Mouse (Mus musculus) forebrain, embryonic 14.5 days (tissue): Measurements from ENCODE around the gene Tigit. TPM values are rescaled to one million over a fixed set of nuclear protein-coding genes. Genes with fewer than 3 reads are reported as not detected.

ENCODE experiments used
- ATAC-seq: fragments of 200-750 bp; cut with Nextera tagmentation; 2 replicates; pipeline ENCODE4 v1.8.0; 2017; ENCODE audit warnings: mild to moderate bottlenecking, moderate library complexity
- DNase-seq: peaks from one replicate; pipeline ENCODE4 v3.0.0-alpha.2; 2015; ENCODE audit warnings: low spot score
- H3K27ac ChIP-seq: fragments of 300-500 bp; sonication (generic); 2 replicates; pipeline ENCODE4 v1.5.1; 2014; ENCODE audit warnings: low read depth, mild to moderate bottlenecking, control low read depth, low read length, moderate library complexity
- H3K27me3 ChIP-seq: fragments of 300-500 bp; sonication (generic); replicated peaks from 2 replicates; pipeline ENCODE4 v1.6.1; 2014; ENCODE audit warnings: low read length, control low read depth, mixed read lengths; ENCODE audit not compliant: control insufficient read depth, insufficient read depth
- H3K36me3 ChIP-seq: fragments of 300-500 bp; sonication (generic); 2 replicates; pipeline ENCODE4 v1.6.1; 2014; ENCODE audit warnings: low read length, control low read depth; ENCODE audit not compliant: control insufficient read depth, insufficient read depth
- H3K4me1 ChIP-seq: fragments of 300-500 bp; sonication (generic); 2 replicates; pipeline ENCODE4 v1.6.1; 2014; ENCODE audit warnings: antibody characterized with exemption, low read length, control low read depth; ENCODE audit not compliant: control insufficient read depth, insufficient read depth
- H3K4me2 ChIP-seq: fragments of 300-500 bp; sonication (generic); 2 replicates; pipeline ENCODE4 v1.6.1; 2014; ENCODE audit warnings: mild to moderate bottlenecking, control low read depth, low read length
- H3K4me3 ChIP-seq: fragments of 300-500 bp; sonication (generic); 2 replicates; pipeline ENCODE4 v1.5.1; 2014; ENCODE audit warnings: low read depth, low read length, control low read depth
- H3K9ac ChIP-seq: fragments of 300-500 bp; sonication (generic); 2 replicates; pipeline ENCODE4 v1.6.1; 2014; ENCODE audit warnings: mild to moderate bottlenecking, low read length, control low read depth, moderate library complexity
- H3K9me3 ChIP-seq: fragments of 300-500 bp; sonication (generic); replicated peaks from 2 replicates; pipeline ENCODE4 v1.6.1; 2016; ENCODE audit warnings: low read length, control low read depth, mixed read lengths; ENCODE audit not compliant: control insufficient read depth
- WGBS: fragments of 180-500 bp; shearing (Covaris S2); extraction: QIAGEN DNeasy Blood & Tissue Kit; methylation state at CpG from one replicate; pipeline ENCODE4 v1.1.7; 2014; 5-methylcytosine and 5-hydroxymethylcytosine counted together
- polyA plus RNA-seq: library from polyadenylated mRNA; unstranded; fragments of >200 nt; fragmentation: Nextera tagmentation; extraction: Ambion mirVana; gene quantifications from 2 replicates; pipeline ENCODE4 v1.2.1, GENCODE M21; 2014

Gene Tigit
- polyA plus RNA-seq, 1 experiment from 2014 or later = not detected

DNA sequence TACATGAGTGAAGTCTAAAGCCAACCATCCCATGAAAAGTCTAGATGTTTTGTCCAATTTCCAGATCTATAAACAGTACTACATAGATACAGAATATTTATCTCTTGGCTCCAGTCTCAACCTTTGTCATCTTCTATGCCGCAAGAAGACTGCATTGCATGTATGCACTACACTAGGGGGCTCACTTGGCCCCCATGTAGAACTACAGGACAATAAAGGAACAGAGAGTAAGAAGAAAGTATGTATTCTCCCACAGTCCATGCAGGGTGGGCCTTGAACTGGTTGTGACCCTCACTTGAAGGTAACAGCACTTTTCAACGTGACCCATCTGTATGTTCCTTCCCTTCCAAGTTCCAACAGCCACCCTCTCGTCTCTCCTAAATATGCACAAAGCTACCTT is 9.7 kb downstream of the Tigit start:
- 90% methylated on average over 3 of the region's 3 CpGs for WGBS

DNA sequence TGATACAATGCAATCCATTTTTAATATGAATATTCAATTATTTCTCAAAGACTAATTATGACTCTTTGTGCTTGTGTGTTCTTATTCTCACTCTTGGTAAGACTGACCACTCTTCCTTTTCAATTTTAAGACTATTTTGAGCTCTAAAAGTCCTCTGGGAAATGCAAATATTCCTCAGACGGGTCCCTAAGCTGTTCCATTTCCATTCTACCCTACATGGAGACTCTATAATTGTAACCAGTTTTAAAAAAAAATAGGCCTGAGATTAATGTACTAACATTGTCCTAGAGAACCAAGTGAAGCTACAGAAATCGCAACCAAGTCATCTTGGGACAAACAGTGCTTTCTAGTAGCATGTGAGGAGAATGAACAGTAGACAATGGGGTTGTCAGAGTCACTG is 10.7 kb downstream of the Tigit start:
- H3K4me2 ChIP-seq = no peak overlapping the region
- H3K36me3 ChIP-seq = no peaks in the 10 kb centered on the region
- no peak overlapping the region for H3K4me3 ChIP-seq
- WGBS = 90% methylated on average over 2 of the region's 2 CpGs
- no peak overlapping the region for H3K9ac ChIP-seq
- no peak for ATAC-seq
- no peaks in the 10 kb centered on the region for H3K27me3 ChIP-seq
- no peaks in the 10 kb centered on the region for H3K9me3 ChIP-seq
- H3K27ac ChIP-seq = no peak overlapping the region
- no peak for DNase-seq
- H3K4me1 ChIP-seq = no peaks in the 10 kb centered on the region

More for the DNA sequence above, 9.7 kb downstream of the Tigit start:
- DNase-seq (no peak), ATAC-seq (no peak)
- H3K4me3 ChIP-seq = no peak overlapping the region
- no peaks in the 10 kb centered on the region for H3K36me3 ChIP-seq
- no peaks in the 10 kb centered on the region for H3K9me3 ChIP-seq
- no peaks in the 10 kb centered on the region for H3K4me1 ChIP-seq
- H3K27ac ChIP-seq = no peak overlapping the region
- no peak overlapping the region for H3K4me2 ChIP-seq
- no peaks in the 10 kb centered on the region for H3K27me3 ChIP-seq
- H3K9ac ChIP-seq = no peak overlapping the region

DNA sequence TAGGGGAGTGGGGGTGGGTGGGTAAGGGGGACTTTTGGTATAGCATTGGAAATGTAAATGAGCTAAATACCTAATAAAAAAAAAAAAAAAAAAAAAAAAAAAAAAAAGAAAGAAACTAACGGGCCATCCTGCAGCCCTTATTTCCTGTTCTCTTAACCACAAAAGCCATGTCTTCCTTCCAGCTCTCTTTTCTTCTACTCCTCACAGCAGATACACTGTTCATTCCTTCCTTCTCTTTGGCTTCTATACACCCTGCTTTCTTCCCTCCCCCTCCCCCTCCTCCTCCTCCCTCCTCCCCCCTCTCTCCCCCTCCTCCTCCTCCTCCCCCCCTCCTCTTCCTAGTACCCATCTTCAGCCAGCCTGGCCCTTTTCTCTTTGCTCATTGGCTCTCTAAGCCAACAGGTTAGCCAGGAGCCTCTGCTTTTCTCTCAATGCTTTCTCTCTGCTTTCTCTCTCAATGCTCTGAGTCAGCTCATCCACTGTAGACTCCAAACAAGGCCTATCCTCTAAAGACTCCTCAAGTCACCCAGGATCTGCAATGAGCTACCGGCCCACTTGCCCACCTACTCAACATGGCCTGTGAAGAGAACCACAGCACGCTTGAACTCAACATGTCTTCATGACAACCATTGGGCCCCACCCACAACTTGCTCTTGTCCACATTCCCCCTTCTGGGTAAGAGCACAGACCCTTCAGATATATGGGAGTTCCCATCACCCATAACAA is 13.4 kb downstream of the Tigit start:
- DNase-seq (no peak), ATAC-seq (no peak)
- H3K4me3 ChIP-seq = no peak overlapping the region
- no peak overlapping the region for H3K4me2 ChIP-seq
- H3K27me3 ChIP-seq = no peaks in the 10 kb centered on the region
- WGBS = 97% methylated on average over 3 of the region's 3 CpGs
- H3K9ac ChIP-seq = no peak overlapping the region
- H3K4me1 ChIP-seq = no peaks in the 10 kb centered on the region
- no peaks in the 10 kb centered on the region for H3K36me3 ChIP-seq
- H3K9me3 ChIP-seq = no peaks in the 10 kb centered on the region
- no peak overlapping the region for H3K27ac ChIP-seq

DNA sequence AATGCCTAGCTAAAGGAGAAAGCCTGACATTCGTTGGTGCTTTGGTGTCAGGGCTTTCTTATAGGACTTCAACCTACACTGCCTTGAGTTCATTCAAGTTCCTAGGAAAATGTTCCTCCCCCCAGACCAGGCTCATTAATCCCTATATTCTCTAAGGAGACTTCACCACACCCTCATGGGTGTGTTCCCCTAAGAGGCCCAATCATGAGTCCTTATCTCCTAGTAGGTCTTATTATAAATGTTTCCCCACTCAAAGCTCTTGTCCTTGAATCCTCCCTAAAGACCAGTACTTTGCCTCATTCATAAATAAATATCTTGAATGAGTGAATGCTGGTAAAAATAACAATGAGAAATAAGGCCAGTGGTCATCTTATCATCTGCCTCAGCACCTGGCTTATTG is 16.3 kb downstream of the Tigit start:
- ATAC-seq (no peak), DNase-seq (no peak)
- Histone ChIP-seq H3K27ac (no peak overlapping the region), H3K4me3 (no peak overlapping the region), H3K4me1 (no peaks in the 10 kb centered on the region), H3K27me3 (no peaks in the 10 kb centered on the region), H3K36me3 (no peaks in the 10 kb centered on the region), H3K4me2 (no peak overlapping the region), H3K9ac (no peak overlapping the region), H3K9me3 (no peaks in the 10 kb centered on the region)
- 100% methylated on average over 1 of the region's 1 CpGs for WGBS

DNA sequence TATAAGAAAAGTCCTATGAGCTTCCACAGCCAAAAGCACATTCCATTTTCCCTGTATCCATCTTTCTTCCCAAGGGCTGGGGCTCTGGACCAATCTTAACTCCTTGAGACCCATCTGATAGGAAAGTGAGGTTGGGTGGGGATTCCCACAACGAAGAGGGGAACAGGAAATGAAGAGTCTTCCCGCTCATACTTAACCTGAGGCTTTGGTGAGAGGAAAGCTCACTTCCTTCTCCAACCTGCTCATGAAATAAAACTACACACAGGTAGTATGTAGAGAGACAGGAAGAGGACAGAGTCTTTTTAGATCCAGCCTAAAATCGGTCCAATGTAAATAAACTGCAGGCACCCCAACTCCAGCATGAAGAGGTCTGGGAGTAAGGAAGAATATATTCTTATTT is 17.0 kb downstream of the Tigit start:
- WGBS = 97% methylated on average over 3 of the region's 3 CpGs
- H3K27ac ChIP-seq = no peak overlapping the region
- H3K4me3 ChIP-seq = no peak overlapping the region
- no peak overlapping the region for H3K9ac ChIP-seq
- H3K4me1 ChIP-seq = no peaks in the 10 kb centered on the region
- no peak overlapping the region for H3K4me2 ChIP-seq
- no peaks in the 10 kb centered on the region for H3K27me3 ChIP-seq
- ATAC-seq (no peak), DNase-seq (no peak)
- H3K36me3 ChIP-seq = no peaks in the 10 kb centered on the region
- no peaks in the 10 kb centered on the region for H3K9me3 ChIP-seq

DNA sequence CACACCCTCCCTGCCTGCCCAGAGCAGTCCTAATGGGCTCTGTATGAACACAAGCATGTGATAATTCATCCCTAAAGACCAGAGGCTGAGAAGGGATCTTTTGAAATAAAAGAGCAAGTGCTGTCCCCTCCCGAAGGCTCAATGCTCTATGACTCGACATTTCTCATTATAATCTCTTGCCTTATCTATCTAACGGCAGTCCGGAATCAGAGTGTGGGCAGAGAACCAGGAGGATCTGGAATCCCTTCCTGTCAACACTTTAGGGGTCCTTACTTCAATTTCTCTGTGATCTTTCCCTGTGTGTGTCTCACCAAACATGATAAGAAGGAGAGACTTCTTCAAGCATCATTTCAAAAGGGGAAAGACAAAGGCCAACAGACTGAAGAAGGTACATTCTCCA is 18.1 kb downstream of the Tigit start:
- WGBS = 83% methylated on average over 4 of the region's 4 CpGs

DNA sequence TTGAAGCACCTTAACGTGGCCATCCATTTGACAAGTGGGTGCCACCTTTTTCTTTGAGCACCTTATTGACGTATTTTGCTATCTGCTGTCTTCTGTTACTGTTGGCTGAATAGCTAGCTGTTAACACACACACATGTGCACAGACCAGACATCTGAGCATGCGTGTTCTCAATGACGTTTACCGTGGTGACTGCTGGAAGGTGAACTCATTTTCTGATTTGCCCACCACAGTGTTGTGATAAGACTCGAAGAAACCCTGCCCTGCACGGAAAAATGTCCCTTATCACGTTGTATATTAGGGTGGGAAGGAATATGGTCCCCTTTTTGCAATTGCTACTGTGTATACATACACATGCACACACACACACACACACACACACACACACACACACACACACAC is 22.7 kb downstream of the Tigit start:
- Histone ChIP-seq H3K9ac (no peak overlapping the region), H3K9me3 (no peaks in the 10 kb centered on the region), H3K36me3 (peaks cover 6% of the 10 kb centered on the region; the same call in 1 of the 2 replicates), H3K27ac (no peak overlapping the region), H3K27me3 (no peaks in the 10 kb centered on the region), H3K4me3 (no peak overlapping the region), H3K4me1 (no peaks in the 10 kb centered on the region), H3K4me2 (no peak overlapping the region)
- DNase-seq (no peak), ATAC-seq (no peak)
- WGBS = 87% methylated on average over 8 of the region's 8 CpGs

More for the DNA sequence above, 18.1 kb downstream of the Tigit start:
- Histone ChIP-seq H3K27ac (no peak overlapping the region), H3K4me3 (no peak overlapping the region), H3K4me2 (no peak overlapping the region), H3K9ac (no peak overlapping the region), H3K4me1 (no peaks in the 10 kb centered on the region), H3K36me3 (no peaks in the 10 kb centered on the region; the same call in 1 of the 2 replicates), H3K27me3 (no peaks in the 10 kb centered on the region), H3K9me3 (no peaks in the 10 kb centered on the region)
- ATAC-seq = no peak
- DNase-seq = no peak

DNA sequence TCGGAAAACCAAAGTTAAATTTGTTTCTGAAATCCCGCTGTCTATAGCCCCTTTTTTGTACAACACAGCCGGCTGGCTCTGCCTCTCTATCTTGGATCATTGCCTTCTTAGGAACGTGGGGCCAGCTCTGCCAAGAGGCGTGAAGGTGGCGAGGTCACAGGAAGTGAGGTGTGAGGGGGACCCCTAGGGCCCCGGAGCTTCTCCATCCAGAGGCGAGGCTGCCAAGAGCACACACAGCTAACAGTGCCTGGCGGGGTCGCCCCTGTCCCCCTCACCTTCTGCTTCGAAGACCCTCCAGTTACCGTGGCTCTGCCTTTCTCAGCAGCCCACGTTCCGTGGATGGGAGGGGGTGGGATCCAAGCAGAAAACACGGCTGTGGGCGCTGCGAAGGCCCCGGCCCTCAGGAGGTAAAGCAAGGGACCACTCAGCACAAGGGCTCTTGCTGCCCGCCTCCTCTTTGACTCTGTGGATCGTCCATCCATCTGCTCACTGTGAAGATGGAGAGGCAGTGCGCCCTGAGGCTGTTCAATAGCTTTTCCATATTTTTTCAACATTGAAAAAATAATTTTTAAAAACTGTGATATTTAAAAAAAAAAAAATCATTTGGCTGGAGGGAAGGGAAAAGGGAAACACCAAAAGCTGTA is 25.4 kb downstream of the Tigit start:
- Histone ChIP-seq H3K9ac (no peak overlapping the region), H3K4me3 (no peak overlapping the region), H3K27me3 (no peaks in the 10 kb centered on the region), H3K4me2 (no peak overlapping the region), H3K27ac (no peak overlapping the region), H3K36me3 (peaks cover 19% of the 10 kb centered on the region), H3K9me3 (no peaks in the 10 kb centered on the region), H3K4me1 (no peaks in the 10 kb centered on the region)
- DNase-seq (no peak), ATAC-seq (peak; percentile 57; the same call in 1 of the 2 replicates)
- 79% methylated on average over 21 of the region's 21 CpGs for WGBS

DNA sequence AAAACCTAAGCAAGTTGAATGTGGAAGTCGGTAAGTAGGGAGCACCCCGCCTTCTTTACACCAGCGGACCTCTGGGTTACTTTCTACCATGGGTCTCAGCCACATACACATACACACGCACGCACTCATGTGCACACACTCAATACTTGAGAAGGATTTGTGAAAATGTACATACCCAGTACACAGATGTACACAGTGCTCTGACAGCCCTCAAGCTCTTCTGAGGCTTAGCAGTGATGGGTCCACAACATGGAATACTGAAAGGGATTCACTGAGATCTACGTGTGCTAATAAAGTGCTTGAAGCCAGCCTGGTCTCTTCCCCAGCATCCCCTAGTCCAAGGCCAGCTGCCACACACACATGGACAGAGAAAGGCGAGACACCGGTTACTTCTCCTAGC is 26.7 kb downstream of the Tigit start:
- H3K9ac ChIP-seq = no peak overlapping the region
- no peak overlapping the region for H3K4me3 ChIP-seq
- no peak for DNase-seq
- H3K27me3 ChIP-seq = no peaks in the 10 kb centered on the region
- H3K4me2 ChIP-seq = no peak overlapping the region
- no peak overlapping the region for H3K27ac ChIP-seq
- H3K4me1 ChIP-seq = no peaks in the 10 kb centered on the region
- 91% methylated on average over 8 of the region's 8 CpGs for WGBS
- H3K36me3 ChIP-seq = peaks cover 31% of the 10 kb centered on the region
- H3K9me3 ChIP-seq = no peaks in the 10 kb centered on the region
- ATAC-seq = no peak
